Mouse (Mus musculus): ENCODE data around the gene Necab3. TPM values are rescaled to one million over a fixed set of nuclear protein-coding genes. Genes with fewer than 3 reads are reported as not detected.

The Necab3 gene
- total RNA-seq (2023): 1.1 and 2.1 TPM in 2 replicates

GRCm38 (mm10) chr2:154558264-154559039, at the start of gene Necab3:
Gene Necab3, minus strand, starts transcription at chr2:154558890.

GRCm38 (mm10) chr2:154603638-154604153, 45.0 kb upstream of the Necab3 start, which contains the start of gene Pxmp4:
Gene Pxmp4, minus strand, starts transcription at chr2:154603708.

GRCm38 (mm10) chr2:154569836-154570286, 11.2 kb upstream of the Necab3 start, which contains the start of gene E2f1:
Gene E2f1, minus strand, starts transcription at chr2:154569892.

GRCm38 (mm10) chr2:154551476-154551875, 7.2 kb downstream of the Necab3 start, which contains the start of gene Actl10:
Gene Actl10, plus strand, starts transcription at chr2:154551776.

GRCm38 (mm10) chr2:154546711-154547110, 12.0 kb downstream of the Necab3 start, which contains the start of gene 1700003F12Rik:
Gene 1700003F12Rik, plus strand, starts transcription at chr2:154547085.

Other genes with a start within 250 kb of the Necab3 start
- gene Cdk5rap1, start 185.9 kb downstream of the Necab3 start, total RNA-seq (2023): 6.5 and 7.6 TPM in 2 replicates
- 0.98 and 1.4 TPM in 2 replicates for gene Snta1, start 150.8 kb downstream of the Necab3 start, total RNA-seq (2023)
- 18.3 and 30.7 TPM in 2 replicates for gene Cbfa2t2, start 122.4 kb downstream of the Necab3 start, total RNA-seq (2023)
- gene 1700003F12Rik, start 11.8 kb downstream of the Necab3 start, total RNA-seq (2023): 0.76 TPM in 1 of 2 replicates, not detected in the other
- 0.32 TPM in 1 of 2 replicates, not detected in the other for gene Actl10, start 7.1 kb downstream of the Necab3 start, total RNA-seq (2023)
- gene E2f1, start 11.0 kb upstream of the Necab3 start, total RNA-seq (2023): 14.2 and 18.8 TPM in 2 replicates
- 13.9 and 14.9 TPM in 2 replicates for gene Pxmp4, start 44.8 kb upstream of the Necab3 start, total RNA-seq (2023)
- gene Zfp341, start 54.4 kb upstream of the Necab3 start, total RNA-seq (2023): 2.7 and 3.6 TPM in 2 replicates
- gene 4930519P11Rik, start 54.5 kb upstream of the Necab3 start, total RNA-seq (2023): 0.91 TPM in 1 of 2 replicates, not detected in the other
- 203 and 242 TPM in 2 replicates for gene Chmp4b, start 92.8 kb upstream of the Necab3 start, total RNA-seq (2023)
- gene Gm14214, start 211.1 kb upstream of the Necab3 start, total RNA-seq (2023): not detected in 2 replicates
- gene Raly, start 232.2 kb upstream of the Necab3 start, total RNA-seq (2023): 161 and 165 TPM in 2 replicates
- not detected in 2 replicates for gene a, start 232.5 kb upstream of the Necab3 start, total RNA-seq (2023)